Mouse (Mus musculus): ENCODE measurements around the gene Got2.

Gene Got2

DNA sequence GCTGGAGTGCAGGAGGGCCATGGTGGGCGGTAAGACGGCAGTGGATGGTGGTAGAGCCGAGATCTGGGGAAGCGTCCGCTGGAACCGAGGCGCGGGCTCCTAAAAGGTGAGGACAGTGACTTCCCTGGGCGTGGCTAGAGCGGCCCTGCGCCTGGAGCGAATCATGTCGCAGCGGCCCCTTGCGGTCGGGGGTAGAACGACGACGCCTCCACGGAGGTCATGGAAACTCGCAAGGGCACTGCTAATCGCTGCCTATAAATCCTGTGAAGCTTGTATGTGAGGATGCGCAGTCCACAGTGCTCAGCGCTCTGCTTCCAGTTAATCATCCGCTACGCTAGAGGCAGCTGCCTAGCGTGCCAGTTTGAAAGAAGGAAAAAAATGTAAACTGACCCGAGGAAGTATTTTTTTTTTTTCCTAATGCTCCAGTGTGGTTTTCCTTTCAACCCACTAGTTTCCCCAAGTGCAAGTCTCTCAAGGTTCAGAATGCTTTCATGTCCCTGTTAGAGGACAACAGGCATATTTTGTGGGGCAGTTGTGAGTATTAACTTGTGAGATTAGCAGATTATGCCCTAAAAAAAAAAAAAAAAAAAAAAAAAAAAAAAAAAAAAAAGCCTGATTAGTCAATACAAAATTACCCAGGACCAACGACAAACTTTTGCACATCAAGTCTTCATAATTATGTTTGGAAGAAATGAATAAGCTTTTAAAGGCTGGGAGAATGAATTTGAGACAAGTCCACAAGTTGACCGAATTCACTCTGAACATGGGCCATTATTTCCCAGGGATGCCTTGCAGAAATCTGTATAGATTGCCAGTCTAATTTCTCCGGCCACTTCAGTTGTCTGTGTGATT is at the start of gene Got2:
Got2 (minus strand) TSS at position 263 of the 852 bp plus-strand sequence.
- DNase-seq = peak; percentile 95

- DNase-seq = no peak
Measured at GRCm38 (mm10) chr8:95932841-95933240, 44.5 kb upstream of the Got2 start.

DNA sequence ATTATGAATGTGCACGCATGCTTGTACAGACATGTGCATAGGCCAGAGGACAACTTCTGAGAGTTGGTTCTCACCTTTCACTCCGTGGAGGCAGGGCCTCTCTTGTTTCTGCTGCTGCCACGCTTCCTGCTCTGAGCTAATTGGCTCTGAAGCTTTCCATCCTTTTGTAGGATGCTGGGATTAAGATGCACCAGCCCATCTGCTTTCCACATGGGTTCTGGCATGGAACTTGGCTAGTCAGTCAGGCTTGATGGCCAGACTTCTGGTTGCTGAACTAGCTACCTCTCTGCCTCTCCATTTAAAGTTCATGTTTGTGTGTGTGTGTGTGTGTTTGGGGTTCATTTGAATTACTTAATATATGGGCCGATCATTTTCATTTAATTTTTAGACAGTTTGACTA is 41.5 kb upstream of the Got2 start:
- no peak for DNase-seq

GRCm38 (mm10) chr8:95916106-95916505 is 27.8 kb upstream of the Got2 start:
- peak in 1 of 2 experiments; percentile 4 for DNase-seq

DNA sequence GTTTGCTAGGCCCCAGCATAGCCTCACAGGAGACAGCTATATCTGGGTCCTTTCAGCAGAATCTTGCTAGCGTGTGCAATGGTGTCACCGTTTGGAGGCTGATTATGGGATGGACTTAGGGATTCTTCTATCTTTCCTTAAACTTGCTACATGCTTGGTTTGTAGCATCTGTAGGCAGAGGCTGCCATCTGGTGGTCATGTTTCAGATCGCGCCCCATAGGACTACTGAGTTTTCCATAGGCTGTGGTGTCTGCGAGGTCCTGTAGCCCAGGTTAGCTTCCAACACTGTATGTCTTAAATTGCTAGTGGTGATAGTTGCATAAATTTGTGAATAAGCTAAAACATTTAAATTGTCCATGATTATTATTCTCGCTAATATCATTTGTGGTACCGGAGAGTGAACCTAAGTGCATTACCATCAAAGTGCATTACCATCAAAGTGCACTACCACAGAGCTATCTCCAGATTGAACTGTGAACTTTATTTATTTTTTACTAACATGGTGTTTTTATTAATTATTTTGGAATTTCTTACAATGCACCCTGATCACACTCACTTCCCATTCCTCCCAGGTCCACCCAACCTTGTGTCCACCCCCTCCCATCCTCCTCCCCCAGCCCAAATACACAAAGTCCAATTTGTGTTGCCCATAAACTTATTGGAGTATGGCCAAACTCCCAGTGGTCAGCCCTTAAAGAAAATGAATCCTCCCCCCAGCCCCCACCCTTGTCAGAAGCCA is 26.7 kb upstream of the Got2 start:
- DNase-seq = peak; percentile 72 to 75

DNA sequence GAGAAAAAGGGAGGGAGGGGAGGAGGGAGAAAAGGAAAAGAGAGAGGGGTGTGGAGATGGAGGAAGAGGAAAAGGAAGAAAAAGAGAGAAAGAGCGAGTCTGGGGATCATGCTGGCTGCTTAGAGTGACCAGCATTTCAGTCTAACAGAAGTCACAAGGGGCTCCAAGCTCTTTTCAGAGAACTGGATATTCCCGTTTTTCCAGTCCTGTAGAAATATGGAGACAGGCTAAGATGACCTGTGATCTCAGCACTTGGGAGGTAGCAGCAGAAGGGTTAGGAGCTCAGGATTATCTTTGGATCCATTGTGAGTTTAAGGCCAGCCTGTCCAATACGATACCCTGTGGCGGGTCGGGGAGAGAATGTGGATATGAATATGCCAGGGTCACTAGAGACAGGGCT is 22.9 kb upstream of the Got2 start:
- no peak for DNase-seq

GRCm38 (mm10) chr8:95907885-95908284 is 19.5 kb upstream of the Got2 start:
- DNase-seq = no peak

- no peak for DNase-seq
Measured at GRCm38 (mm10) chr8:95906738-95907137, 18.4 kb upstream of the Got2 start.

DNA sequence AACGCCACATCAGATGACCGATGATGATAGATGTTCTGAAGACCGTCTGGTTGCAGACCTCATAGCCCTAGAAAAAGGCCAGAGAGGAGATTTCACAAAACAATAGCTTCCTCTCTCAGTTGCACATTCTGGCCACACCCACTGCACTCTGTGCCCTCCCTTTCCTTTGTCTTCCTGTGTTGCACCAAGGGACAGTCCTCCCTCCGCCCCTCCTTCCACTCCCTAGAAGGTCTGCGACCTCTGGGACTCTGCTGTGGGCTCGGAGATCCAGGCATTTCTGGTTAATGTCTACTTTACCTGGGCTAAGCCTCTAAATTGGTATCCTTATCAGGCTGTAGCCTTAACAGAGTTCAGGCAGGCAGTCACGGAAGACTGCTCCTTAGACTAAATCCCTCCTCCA is 13.5 kb upstream of the Got2 start:
- no peak for DNase-seq

DNA sequence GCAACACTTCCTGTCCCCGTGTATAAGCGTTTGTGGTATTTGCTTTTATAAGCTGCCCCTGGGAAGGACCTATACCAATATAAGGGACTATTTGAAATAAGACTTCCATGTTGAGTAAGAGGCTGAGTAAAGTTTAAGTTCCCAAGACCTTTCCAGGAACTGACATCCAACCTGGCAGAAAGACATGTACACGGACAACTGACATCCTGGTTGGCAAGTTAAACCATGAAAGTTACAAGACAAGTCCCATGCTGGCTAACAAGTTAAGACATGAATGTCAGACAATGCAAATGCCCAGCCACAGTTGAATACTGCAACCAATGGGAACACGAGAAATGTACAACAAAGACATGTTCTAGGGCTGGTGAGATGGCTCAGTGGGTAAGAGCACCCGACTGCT is 5.4 kb upstream of the Got2 start:
- DNase-seq = no peak

- peak in 1 of 2 experiments; percentile 47 for DNase-seq
Measured at GRCm38 (mm10) chr8:95887578-95888284, 616 bp downstream of the Got2 start.

DNA sequence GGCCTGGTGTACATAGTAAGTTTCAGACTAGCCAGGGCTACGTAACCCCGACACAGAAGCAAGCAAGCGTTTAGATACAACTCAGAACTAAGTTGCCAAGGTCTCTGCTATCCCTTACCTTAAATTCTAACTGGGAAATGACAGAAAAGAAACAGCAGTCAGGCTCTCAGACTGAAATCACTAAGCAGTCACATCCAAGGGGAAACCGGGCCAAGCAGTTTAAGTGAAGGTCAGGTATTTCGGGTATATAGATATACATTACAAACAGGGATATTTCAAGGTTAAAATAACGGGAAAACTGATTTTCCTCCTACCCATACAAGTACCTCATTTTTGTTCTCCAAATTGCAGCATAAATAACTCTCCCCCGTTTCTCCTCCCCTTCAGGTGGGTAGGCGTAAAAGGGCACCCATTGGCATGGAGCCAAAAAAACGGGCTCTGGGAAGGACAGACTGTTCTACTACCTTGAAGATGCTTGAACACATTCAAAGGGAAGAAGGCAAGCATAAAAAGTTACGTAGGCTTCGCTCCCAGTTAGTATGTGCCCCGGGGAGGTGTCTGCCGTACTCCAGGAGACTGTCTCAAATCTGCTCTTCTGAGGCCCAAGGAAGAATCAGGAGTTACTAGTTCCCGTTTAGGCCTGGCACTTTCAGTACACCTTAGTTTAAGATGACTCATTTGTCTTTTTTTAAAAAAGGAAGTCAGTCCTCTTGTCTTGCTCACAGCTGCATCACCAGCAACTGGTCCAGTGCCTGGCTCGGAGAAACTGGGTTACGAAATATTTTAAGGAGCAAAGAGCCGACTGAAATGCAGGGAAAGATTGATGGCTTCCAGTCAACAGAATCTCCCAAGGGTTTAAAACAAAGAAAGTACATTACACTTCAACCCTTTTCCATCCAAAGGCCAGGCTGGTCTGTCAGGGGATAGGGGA is 1.4 kb downstream of the Got2 start:
- DNase-seq = peak; percentile 49 to 55

DNA sequence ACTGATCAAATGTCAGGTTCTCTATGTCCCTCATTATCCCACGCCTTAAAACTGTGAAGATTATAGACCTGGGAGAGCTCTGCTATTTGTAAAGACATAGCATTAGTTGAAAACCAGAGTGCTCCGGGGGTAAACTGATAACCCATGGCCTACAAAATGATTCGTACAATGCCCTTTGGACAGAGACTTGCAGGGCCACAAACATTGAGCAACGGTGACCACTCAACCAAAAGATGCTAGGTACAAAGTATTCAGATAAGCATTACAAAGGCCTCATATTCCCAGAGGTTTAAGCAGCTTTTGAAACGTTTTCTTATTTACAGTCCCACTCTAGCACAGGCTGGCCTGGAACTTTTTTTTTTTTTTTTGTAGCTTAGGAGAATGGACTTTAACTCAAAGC is 2.4 kb downstream of the Got2 start:
- no peak for DNase-seq

- no peak for DNase-seq
Measured at GRCm38 (mm10) chr8:95885271-95885841, 3.0 kb downstream of the Got2 start.

DNA sequence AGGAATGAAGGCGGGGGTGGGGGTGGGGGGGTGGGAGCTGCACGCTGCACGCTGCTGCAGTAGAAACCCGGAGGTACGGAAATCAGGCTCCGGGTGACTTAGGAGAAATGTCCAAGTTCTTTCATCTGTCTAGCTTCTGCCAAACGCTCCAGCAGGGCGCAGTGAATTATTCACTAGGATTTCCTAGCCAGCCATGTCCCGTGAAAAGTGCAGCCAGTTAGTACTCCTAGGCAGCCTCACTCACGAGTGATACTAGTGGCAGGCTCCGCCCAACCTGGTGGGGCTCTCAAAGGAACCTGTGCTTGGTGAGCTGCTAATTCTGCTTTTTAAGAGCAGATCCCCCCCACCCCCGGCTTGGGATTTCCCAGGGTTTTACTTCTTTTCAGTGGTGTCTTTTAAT is 3.9 kb downstream of the Got2 start:
- DNase-seq = no peak

- DNase-seq = no peak
Measured at GRCm38 (mm10) chr8:95882191-95882590, 6.2 kb downstream of the Got2 start.

GRCm38 (mm10) chr8:95881576-95881975 is 6.8 kb downstream of the Got2 start:
- no peak for DNase-seq

DNA sequence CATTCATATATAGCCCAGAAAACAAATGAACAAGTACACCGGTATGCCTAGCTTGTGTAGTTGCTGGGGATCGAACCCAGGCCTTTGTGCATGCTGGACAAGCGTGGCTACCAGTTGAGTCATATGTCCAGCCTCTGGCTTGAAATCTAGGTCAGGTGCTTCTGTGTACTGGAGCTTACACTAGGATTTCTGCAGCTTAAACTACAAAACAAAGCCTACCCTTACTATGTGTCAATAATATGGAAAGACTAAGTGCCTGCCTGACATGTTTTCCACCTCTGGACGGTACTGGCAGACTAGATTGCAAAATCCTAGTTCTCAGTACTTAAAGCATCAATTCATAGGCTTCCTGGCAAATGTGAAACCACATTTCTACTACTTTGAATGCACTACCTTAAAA is 8.5 kb downstream of the Got2 start:
- no peak for DNase-seq

GRCm38 (mm10) chr8:95878176-95878962 is 10.0 kb downstream of the Got2 start:
- DNase-seq = no peak

DNA sequence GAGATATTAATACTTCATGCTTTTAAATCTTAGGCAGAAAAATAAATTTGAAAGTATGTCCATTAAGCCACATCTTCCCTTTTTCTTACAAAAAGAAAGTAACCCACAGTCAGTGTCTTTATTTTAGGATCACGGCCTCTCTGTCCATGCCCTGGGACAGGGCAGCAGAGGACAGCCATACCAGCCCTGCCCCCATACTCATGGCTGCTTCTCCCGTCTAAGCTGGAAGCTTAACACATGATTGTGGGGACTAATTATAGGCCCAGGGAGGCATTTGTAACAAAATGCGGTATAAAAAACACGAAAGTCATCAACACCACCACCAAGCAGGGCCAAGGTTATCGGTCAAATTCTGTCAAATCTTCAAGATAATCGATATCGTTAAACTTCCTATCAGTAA is 13.1 kb downstream of the Got2 start:
- no peak for DNase-seq

DNA sequence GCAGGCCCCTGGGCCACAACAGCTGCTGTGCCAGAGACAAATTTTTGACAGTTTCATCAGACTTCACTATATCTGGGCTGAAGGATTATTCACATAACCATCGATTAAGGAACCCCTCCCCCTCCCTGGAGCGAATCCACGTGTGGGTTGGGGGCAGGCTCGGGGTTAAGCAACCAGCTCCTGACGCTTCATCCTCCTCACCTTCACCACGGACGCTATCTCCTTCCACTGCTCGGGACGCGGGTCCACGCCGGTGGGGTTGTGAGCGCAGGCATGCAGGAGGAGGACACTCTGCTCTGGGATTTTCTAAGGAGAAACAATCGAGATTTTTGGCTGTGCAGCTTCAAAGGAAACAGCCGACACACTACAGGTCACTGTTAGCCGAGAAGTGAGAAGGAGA is 16.7 kb downstream of the Got2 start:
- no peak for DNase-seq
